Mouse (Mus musculus): ENCODE results near the gene Alox15. TPM values are rescaled to one million over a fixed set of nuclear protein-coding genes. Genes with fewer than 3 reads are reported as not detected.

The Alox15 gene
- polyA plus RNA-seq, 1 experiment from 2014 or later = 0.29 TPM

DNA sequence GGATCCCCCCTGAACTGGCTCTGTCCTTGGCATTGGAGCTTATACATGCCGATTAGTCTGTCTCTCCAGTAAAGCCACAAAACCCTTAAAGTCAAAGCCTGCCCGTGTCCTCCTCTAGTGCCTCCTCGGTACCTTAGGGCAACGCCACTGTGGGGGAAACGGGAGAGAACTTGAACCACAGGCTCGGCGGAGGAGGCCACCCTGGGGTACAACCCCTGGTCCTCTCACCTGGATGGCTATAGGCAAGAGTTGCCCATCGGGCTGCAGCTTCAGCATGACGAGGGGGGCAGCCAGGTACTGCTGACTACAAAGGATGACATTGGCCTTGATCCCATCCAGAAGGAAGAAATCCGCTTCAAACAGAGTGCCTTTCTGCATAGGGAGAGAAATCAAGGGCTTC, 4.0 kb downstream of the Alox15 start:
- DNase-seq (ENCODE audit: low spot score) = no peak
- Histone ChIP-seq H3K4me3 (no peak overlapping the region), H3K27ac (replicated peaks) (no peak overlapping the region), H3K4me1 (peaks cover 17% of the 10 kb centered on the region), H3K27me3 (replicated peaks; ENCODE audit: low read depth, poor library complexity, severe bottlenecking) (peaks cover 54% of the 10 kb centered on the region), H3K36me3 (replicated peaks) (no peaks in the 10 kb centered on the region), H3K9me3 (no peaks in the 10 kb centered on the region)
- 88% methylated on average over 10 of the region's 10 CpGs for WGBS

GRCm38 (mm10) chr11:70345546-70345945, 6.3 kb downstream of the Alox15 start:
- Histone ChIP-seq H3K36me3 (replicated peaks) (no peaks in the 10 kb centered on the region), H3K27me3 (replicated peaks; ENCODE audit: low read depth, poor library complexity, severe bottlenecking) (peaks cover 31% of the 10 kb centered on the region), H3K9me3 (no peaks in the 10 kb centered on the region), H3K4me3 (no peak overlapping the region), H3K27ac (replicated peaks) (no peak overlapping the region), H3K4me1 (no peaks in the 10 kb centered on the region)
- no peak for DNase-seq (ENCODE audit: low spot score)
- WGBS = 93% methylated on average over 8 of the region's 8 CpGs

DNA sequence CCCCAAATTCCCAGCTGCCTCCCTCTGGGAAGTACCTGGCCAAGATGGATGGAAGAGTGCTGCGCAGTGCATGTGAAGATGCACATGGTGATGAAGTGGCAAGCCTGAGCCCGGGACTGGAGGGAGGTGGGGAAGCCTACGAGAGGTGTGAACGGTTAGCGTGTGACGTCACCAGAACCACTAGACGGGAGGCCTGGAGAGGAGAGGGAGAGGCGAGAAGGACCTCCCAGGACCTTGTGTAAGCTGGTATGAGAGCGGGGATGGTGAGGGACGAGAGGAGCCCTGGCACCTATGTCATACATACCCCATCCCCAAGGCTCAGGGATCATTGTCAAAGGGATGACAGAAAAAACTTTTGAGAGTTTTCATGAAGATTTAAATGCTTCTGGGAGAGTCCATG, 6.8 kb downstream of the Alox15 start:
- no peak overlapping the region for H3K27ac ChIP-seq (replicated peaks)
- no peak for DNase-seq (ENCODE audit: low spot score)
- H3K27me3 ChIP-seq (replicated peaks; ENCODE audit: low read depth, poor library complexity, severe bottlenecking) = peaks cover 26% of the 10 kb centered on the region
- no peak overlapping the region for H3K4me3 ChIP-seq
- H3K36me3 ChIP-seq (replicated peaks) = no peaks in the 10 kb centered on the region
- 85% methylated on average over 10 of the region's 10 CpGs for WGBS
- H3K9me3 ChIP-seq = no peaks in the 10 kb centered on the region
- H3K4me1 ChIP-seq = no peaks in the 10 kb centered on the region

DNA sequence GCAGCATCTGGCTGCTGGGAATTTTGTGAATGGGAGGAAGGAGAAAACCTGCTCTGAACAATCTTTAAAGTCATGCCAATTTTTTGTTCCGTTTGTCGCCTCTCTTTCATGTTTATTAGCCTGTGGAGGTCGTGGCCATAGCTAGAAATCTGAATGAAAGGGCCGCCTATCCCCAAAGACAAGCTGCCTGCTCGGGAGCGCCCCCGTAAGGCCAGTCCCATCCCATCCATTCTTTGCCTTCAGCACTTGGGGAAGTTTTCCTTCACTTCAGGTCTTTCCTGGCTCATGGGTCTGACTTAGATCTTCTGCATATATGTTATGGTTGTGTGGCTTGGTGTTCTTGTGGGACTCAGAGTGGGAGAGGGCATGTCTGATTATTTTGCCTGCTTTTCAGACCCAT, 12.3 kb downstream of the Alox15 start:
- H3K27me3 ChIP-seq (replicated peaks; ENCODE audit: low read depth, poor library complexity, severe bottlenecking) = no peaks in the 10 kb centered on the region
- H3K36me3 ChIP-seq (replicated peaks) = no peaks in the 10 kb centered on the region
- H3K4me1 ChIP-seq = no peaks in the 10 kb centered on the region
- 32% methylated on average over 7 of the region's 7 CpGs for WGBS
- DNase-seq (ENCODE audit: low spot score) = no peak
- no peaks in the 10 kb centered on the region for H3K9me3 ChIP-seq
- H3K4me3 ChIP-seq = no peak overlapping the region
- H3K27ac ChIP-seq (replicated peaks) = no peak overlapping the region

- Histone ChIP-seq H3K4me1 (no peaks in the 10 kb centered on the region), H3K9me3 (no peaks in the 10 kb centered on the region), H3K4me3 (no peak overlapping the region), H3K27me3 (replicated peaks; ENCODE audit: low read depth, poor library complexity, severe bottlenecking) (no peaks in the 10 kb centered on the region), H3K27ac (replicated peaks) (no peak overlapping the region), H3K36me3 (replicated peaks) (no peaks in the 10 kb centered on the region)
- peak; percentile 60 for DNase-seq (ENCODE audit: low spot score)
- 40% methylated on average over 4 of the region's 4 CpGs for WGBS
Observed at GRCm38 (mm10) chr11:70334477-70334876, 17.4 kb downstream of the Alox15 start.

DNA sequence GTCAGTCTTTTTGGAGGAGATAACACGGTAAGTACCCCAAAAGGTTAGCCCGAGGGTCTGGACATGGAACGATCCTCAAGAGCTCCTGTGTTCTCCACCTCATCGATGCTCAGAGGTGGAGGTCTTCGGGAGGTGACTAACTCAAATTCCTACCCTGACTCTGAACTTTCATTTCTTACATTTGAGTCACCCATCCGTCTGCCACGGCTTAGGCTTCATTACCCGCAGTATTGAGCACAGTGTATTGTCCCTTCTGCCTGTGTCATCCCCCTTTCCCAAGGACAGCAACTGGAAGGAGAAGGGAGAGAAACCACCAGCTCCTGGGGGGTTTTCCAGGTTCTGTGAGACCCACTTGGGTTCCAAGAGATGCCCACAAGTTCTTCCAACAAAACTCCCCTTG, 27.1 kb downstream of the Alox15 start:
- 87% methylated on average over 8 of the region's 8 CpGs for WGBS

DNA sequence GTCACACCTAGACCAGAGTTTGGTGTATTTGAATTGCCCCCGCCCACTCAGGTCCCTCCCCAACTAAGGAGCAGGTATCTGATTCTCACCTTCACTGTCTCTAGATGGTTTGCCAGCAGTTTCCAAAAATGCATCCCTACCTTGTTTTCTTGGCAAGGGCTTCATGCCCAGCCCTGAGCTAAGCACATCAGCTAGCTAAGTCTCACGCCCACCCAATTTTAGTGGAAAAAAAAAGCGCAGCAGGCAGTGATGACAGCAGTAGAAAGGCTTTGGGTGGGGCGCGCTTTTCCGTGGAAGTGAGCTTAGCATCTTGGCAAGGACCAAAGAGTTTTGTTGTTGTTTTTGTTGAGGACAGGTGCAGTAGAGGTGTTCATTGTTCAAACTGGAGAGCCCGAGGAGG, 29.3 kb downstream of the Alox15 start, which contains the start of gene Alox12e:
Gene Alox12e (minus strand): TSS at position 101 of the 400 bp plus-strand sequence.
- H3K27ac ChIP-seq (replicated peaks) = no peak within 1 kb of the TSS
- H3K9me3 ChIP-seq = no peaks in the 10 kb centered on the region
- H3K36me3 ChIP-seq (replicated peaks) = no peaks in the 10 kb centered on the region
- 30% methylated on average over 7 of the region's 7 CpGs for WGBS
- no peak for DNase-seq (ENCODE audit: low spot score)
- H3K4me3 ChIP-seq = peak within 1 kb of the TSS; percentile 37
- peaks cover 71% of the 10 kb centered on the region for H3K27me3 ChIP-seq (replicated peaks; ENCODE audit: low read depth, poor library complexity, severe bottlenecking)
- peaks cover 8% of the 10 kb centered on the region for H3K4me1 ChIP-seq

More for the DNA sequence above, 27.1 kb downstream of the Alox15 start:
- peaks cover 50% of the 10 kb centered on the region for H3K27me3 ChIP-seq (replicated peaks; ENCODE audit: low read depth, poor library complexity, severe bottlenecking)
- H3K4me1 ChIP-seq = peaks cover 8% of the 10 kb centered on the region
- H3K36me3 ChIP-seq (replicated peaks) = no peaks in the 10 kb centered on the region
- DNase-seq (ENCODE audit: low spot score) = no peak
- no peaks in the 10 kb centered on the region for H3K9me3 ChIP-seq
- H3K4me3 ChIP-seq = no peak overlapping the region
- no peak overlapping the region for H3K27ac ChIP-seq (replicated peaks)

DNA sequence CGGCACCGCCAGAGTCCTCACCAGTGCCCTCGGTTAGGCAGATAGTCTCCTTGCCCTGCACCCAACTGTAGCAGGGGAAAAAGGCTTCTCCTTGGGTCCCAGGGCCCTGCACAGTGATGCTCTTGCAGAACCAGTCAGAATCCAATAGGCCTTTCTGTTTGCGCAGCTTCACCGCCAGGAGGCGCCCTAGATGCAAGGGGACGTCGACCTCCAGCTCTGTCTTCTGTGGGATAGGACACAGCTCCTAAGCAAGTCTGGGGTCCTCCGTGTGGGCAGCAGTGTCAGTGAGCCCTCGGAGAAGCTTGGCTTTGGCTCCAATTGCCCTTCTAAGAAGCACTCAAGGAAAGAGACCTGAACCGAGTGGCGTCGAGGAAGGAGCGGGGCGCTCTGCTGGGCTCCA, 30.2 kb downstream of the Alox15 start:
- 3% methylated on average over 15 of the region's 15 CpGs for WGBS
- Histone ChIP-seq H3K27ac (replicated peaks) (no peak overlapping the region), H3K4me1 (peaks cover 8% of the 10 kb centered on the region), H3K27me3 (replicated peaks; ENCODE audit: low read depth, poor library complexity, severe bottlenecking) (peaks cover 75% of the 10 kb centered on the region), H3K4me3 (peak overlapping the region; percentile 37), H3K36me3 (replicated peaks) (no peaks in the 10 kb centered on the region), H3K9me3 (no peaks in the 10 kb centered on the region)
- peak; percentile 78 for DNase-seq (ENCODE audit: low spot score)

- Histone ChIP-seq H3K36me3 (replicated peaks) (no peaks in the 10 kb centered on the region), H3K27ac (replicated peaks) (no peak overlapping the region), H3K4me1 (peaks cover 8% of the 10 kb centered on the region), H3K9me3 (no peaks in the 10 kb centered on the region), H3K4me3 (no peak overlapping the region), H3K27me3 (replicated peaks; ENCODE audit: low read depth, poor library complexity, severe bottlenecking) (peaks cover 71% of the 10 kb centered on the region)
- DNase-seq (ENCODE audit: low spot score) = no peak
- WGBS = 81% methylated on average over 12 of the region's 12 CpGs
Observed at GRCm38 (mm10) chr11:70319614-70320013, 32.2 kb downstream of the Alox15 start.

DNA sequence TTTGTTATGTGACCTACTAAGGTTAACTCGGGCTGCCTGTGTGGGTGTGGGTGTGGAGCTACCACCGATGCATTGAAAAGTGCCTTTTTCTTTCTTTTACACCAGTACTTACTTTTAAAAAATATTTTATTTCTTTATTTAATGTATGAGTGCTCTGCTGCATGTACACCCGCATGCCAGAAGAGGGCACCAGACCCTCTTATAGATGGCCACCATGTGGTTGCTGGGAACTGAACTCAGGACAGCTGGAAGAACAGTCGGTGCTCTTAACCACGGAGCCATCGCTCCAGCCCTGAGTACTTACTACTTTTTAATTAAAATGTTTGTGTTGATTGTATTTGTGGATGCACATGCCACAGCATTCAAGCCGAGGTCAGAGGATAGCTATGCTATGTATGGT, 38.0 kb downstream of the Alox15 start:
- H3K27me3 ChIP-seq (replicated peaks; ENCODE audit: low read depth, poor library complexity, severe bottlenecking) = peaks cover 16% of the 10 kb centered on the region
- 42% methylated on average over 7 of the region's 7 CpGs for WGBS
- DNase-seq (ENCODE audit: low spot score) = no peak

DNA sequence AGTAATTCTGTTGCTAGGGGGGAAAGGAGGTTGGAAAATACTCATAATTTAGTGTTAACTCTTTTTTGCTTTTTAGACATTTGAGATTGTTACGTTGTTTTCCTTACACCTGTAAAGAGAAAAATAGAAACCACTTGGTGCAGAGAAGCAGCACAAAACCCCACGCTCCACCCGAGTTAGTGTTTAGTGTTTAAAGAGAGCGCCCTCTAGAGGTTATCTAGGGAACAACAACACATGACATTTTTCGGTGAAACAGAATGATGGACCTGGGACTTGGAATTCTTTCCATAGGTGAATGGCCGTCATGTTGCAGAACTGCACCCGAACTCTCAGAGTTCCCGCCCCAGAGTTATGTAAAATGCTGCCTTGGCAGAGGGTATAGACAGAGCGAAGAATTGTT, 42.5 kb downstream of the Alox15 start:
- no peak overlapping the region for H3K27ac ChIP-seq (replicated peaks)
- H3K27me3 ChIP-seq (replicated peaks; ENCODE audit: low read depth, poor library complexity, severe bottlenecking) = no peaks in the 10 kb centered on the region
- H3K4me1 ChIP-seq = peaks cover 7% of the 10 kb centered on the region; the same call in 1 of the 2 replicates
- peak; percentile 25 for DNase-seq (ENCODE audit: low spot score)
- no peaks in the 10 kb centered on the region for H3K36me3 ChIP-seq (replicated peaks)
- 30% methylated on average over 9 of the region's 9 CpGs for WGBS
- no peak overlapping the region for H3K4me3 ChIP-seq
- H3K9me3 ChIP-seq = no peaks in the 10 kb centered on the region

More for the DNA sequence above, 38.0 kb downstream of the Alox15 start:
- H3K27ac ChIP-seq (replicated peaks) = no peak overlapping the region
- no peaks in the 10 kb centered on the region for H3K9me3 ChIP-seq
- H3K4me3 ChIP-seq = no peak overlapping the region
- H3K36me3 ChIP-seq (replicated peaks) = no peaks in the 10 kb centered on the region
- H3K4me1 ChIP-seq = no peaks in the 10 kb centered on the region

DNA sequence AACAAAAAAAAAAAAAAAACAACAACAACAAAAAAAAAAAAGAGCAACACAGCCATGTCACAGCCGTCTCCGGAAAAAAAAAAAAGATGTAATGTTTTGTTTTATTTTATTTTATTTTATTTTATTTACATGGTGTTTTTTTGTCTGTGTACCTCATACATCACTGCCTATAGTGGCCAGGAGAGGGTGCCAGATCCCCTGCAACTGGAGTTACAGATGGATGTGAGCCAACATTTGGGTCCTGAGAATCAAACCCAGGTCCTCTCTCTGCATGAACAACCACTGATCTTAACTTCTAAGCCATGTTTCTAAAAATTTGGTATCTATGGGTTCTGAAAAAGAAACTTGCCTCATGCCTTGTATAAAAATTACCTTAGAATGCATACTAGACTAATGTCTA, 43.5 kb downstream of the Alox15 start:
- no peaks in the 10 kb centered on the region for H3K36me3 ChIP-seq (replicated peaks)
- 92% methylated on average over 2 of the region's 2 CpGs for WGBS

GRCm38 (mm10) chr11:70306159-70306558, 45.7 kb downstream of the Alox15 start:
- no peak overlapping the region for H3K4me3 ChIP-seq
- peaks cover 2% of the 10 kb centered on the region; the same call in 1 of the 2 replicates for H3K9me3 ChIP-seq
- H3K4me1 ChIP-seq = peaks cover 7% of the 10 kb centered on the region; the same call in 1 of the 2 replicates
- 48% methylated on average over 7 of the region's 7 CpGs for WGBS
- no peak overlapping the region for H3K27ac ChIP-seq (replicated peaks)
- no peaks in the 10 kb centered on the region for H3K27me3 ChIP-seq (replicated peaks; ENCODE audit: low read depth, poor library complexity, severe bottlenecking)
- no peaks in the 10 kb centered on the region for H3K36me3 ChIP-seq (replicated peaks)
- DNase-seq (ENCODE audit: low spot score) = no peak

More for the DNA sequence above, 43.5 kb downstream of the Alox15 start:
- no peak overlapping the region for H3K4me3 ChIP-seq
- peaks cover 7% of the 10 kb centered on the region; the same call in 1 of the 2 replicates for H3K4me1 ChIP-seq
- no peak for DNase-seq (ENCODE audit: low spot score)
- no peaks in the 10 kb centered on the region for H3K9me3 ChIP-seq
- no peaks in the 10 kb centered on the region for H3K27me3 ChIP-seq (replicated peaks; ENCODE audit: low read depth, poor library complexity, severe bottlenecking)
- H3K27ac ChIP-seq (replicated peaks) = no peak overlapping the region
